Mouse (Mus musculus) right cerebral cortex, postnatal 36 days (tissue): Measurements from ENCODE around the gene Serpinb11.

Source experiments
- DNase-seq, 2 experiments: peaks; one replicate each; pipeline ENCODE4 v3.0.0; 2022; ENCODE audit warnings: low spot score in 2 of 2, mixed read lengths in 1 of 2

Gene Serpinb11

GRCm38 (mm10) chr1:107360898-107361297, at the start of gene Serpinb11:
TSS of gene Serpinb11 (plus strand) at chr1:107361198.
- DNase-seq: no peak

GRCm38 (mm10) chr1:107345979-107346378, 15.0 kb upstream of the Serpinb11 start:
- DNase-seq: no peak

GRCm38 (mm10) chr1:107346788-107347187, 14.2 kb upstream of the Serpinb11 start:
- no peak for DNase-seq

GRCm38 (mm10) chr1:107350392-107350791, 10.6 kb upstream of the Serpinb11 start:
- DNase-seq: no peak

- DNase-seq: no peak
Measured at GRCm38 (mm10) chr1:107351115-107351514, 9.9 kb upstream of the Serpinb11 start.

- DNase-seq: no peak
Measured at GRCm38 (mm10) chr1:107353046-107353445, 8.0 kb upstream of the Serpinb11 start.

- no peak for DNase-seq
Measured at GRCm38 (mm10) chr1:107365973-107366372, 5.0 kb downstream of the Serpinb11 start.

- no peak for DNase-seq
Measured at GRCm38 (mm10) chr1:107368944-107369343, 7.9 kb downstream of the Serpinb11 start.

- no peak for DNase-seq
Measured at GRCm38 (mm10) chr1:107376952-107377351, 16.0 kb downstream of the Serpinb11 start.

- no peak for DNase-seq
Measured at GRCm38 (mm10) chr1:107378368-107378767, 17.4 kb downstream of the Serpinb11 start.

- DNase-seq: no peak
Measured at GRCm38 (mm10) chr1:107381491-107381890, 20.5 kb downstream of the Serpinb11 start.

GRCm38 (mm10) chr1:107382404-107382803, 21.4 kb downstream of the Serpinb11 start:
- no peak for DNase-seq

GRCm38 (mm10) chr1:107384532-107384931, 23.5 kb downstream of the Serpinb11 start:
- DNase-seq: peak in 1 of 2 experiments; percentile 3

GRCm38 (mm10) chr1:107389753-107390152, 28.8 kb downstream of the Serpinb11 start:
- no peak for DNase-seq

- DNase-seq: no peak
Measured at GRCm38 (mm10) chr1:107397481-107397880, 36.5 kb downstream of the Serpinb11 start.

- DNase-seq: no peak
Measured at GRCm38 (mm10) chr1:107399355-107399754, 38.4 kb downstream of the Serpinb11 start, which contains the start of gene Serpinb7. TSS of gene Serpinb7 (plus strand) at chr1:107399655.

- DNase-seq: no peak
Measured at GRCm38 (mm10) chr1:107402082-107402481, 41.1 kb downstream of the Serpinb11 start.

- DNase-seq: no peak
Measured at GRCm38 (mm10) chr1:107414650-107415049, 53.7 kb downstream of the Serpinb11 start.

- DNase-seq: no peak
Measured at GRCm38 (mm10) chr1:107422487-107422886, 61.5 kb downstream of the Serpinb11 start.
